Mouse (Mus musculus) thymus, postnatal 10 days (tissue): Measurements from ENCODE around the gene Zfp687.

Experiments
- DNase-seq, 2 experiments: peaks; one replicate each; pipeline ENCODE4 v3.0.0; 2021; ENCODE audit warnings: low spot score in 2 of 2

The Zfp687 gene

DNA sequence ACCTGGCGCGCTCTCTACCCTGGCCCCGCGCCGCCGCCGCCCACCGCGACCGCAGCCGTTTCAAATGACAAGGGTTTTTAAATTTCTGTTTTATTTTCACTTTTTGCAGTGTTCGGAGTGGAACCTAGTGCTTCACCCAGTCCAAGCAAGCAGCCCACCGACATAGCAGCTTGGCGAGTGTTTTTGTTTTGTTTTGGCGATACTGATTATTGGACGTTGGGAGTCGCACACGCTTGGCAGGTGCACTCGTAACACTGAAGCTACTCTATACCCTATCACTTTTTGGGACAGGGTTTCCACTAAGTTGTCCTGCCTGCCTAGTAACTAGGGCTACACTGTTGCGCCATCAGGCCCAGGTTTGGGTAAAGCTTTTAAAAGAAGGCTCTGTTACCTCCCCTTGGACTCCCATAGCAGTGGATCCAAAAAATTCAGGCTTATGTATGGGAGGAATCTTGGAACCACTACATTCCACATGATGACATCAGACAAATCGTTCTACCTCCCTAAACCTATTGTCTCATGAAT, 1.3 kb upstream of the Zfp687 start:
- DNase-seq = no peak

GRCm38 (mm10) chr3:95015891-95016531, 763 bp upstream of the Zfp687 start:
- peak; percentile 86 to 90 for DNase-seq

DNA sequence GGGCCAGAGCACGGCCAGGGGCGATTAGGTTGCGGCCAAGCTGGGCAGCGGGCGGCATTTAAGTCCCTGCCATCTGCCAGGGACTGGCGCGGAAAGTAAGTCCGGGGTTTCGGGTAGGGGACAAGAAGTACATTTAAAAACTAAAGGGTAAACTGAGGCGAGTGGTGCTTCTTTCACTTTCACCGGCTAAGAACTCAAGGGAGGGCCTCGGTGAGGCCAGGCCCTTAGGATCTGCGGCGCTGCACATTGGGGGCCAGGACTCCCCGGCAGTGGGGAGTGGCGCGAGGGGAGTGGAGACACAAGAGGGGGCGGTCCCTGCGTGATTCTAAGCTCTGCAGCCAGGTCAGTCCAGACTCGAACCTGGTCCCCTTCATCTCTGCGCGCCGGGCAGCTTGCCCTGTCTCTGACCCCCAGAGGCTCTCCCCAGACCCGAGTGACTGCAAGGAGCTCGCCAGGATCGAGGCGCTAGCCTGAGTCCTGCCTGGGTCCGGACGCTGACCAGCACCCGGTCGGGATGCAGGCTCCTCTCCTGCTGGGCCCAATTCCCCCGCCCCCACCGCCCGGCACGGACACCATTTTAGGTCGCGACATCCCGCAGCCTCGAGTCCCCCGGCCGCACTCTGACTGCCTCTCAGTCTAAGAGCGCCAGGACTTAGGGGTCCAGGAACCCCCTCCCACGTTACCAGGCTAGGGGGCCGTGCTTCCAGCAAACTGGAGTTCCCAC, 658 bp downstream of the Zfp687 start:
- DNase-seq = peak in 1 of 2 experiments; percentile 42

DNA sequence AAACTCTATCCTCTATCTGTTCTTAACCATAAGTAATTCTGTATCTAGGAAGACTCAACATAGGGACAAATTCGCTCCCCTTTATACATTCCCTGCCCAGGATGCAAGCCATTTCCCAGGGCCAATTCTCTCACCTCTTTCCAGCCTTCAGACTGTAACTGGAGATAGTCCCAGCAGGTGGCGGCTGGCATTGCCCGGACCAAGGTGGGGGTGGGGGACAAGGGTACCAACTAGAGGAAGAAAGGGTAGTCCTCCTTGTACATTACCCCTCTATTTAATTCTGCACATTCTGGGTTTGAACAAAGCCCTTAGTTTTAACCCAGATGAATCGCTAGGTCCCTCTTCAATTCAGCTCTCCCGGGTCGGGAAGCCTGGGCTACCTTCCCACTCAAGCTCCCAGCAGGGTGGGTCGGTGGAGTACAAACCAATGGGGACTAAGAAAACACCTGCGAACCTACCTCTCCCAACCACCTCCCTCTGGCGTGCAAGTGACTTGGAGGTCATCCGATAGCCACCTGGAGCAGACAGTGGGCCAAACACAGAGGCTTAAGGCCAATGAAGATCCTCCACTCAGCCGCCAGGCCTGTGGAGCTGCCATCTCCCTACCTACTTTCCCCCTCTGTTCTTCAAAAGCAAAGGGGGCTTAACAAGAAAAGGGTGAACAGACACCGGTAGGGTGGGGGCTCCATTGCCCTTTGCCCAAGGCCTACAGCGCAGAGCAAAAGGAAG, 1.4 kb downstream of the Zfp687 start:
- no peak for DNase-seq

DNA sequence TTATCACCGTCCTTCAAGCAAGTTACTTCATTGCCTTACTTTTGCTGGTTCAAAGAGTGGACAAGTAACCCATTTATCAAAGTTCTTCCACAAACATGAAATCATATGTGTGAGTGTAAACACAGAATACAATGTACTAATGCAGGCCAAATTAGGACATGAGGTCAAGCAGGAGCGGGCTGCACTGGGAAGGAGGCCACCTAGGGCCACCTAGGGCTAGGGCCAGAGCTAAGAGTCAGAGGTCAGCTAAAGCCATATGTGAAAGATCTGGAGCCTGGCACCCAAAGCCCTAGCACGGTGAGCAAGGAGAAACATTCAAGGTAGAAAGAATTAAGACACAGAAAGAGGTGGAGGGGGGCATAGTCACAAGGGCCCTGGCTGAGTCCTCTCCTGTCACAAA, 2.3 kb downstream of the Zfp687 start:
- no peak for DNase-seq

GRCm38 (mm10) chr3:95010396-95010795, 4.9 kb downstream of the Zfp687 start:
- DNase-seq = no peak

DNA sequence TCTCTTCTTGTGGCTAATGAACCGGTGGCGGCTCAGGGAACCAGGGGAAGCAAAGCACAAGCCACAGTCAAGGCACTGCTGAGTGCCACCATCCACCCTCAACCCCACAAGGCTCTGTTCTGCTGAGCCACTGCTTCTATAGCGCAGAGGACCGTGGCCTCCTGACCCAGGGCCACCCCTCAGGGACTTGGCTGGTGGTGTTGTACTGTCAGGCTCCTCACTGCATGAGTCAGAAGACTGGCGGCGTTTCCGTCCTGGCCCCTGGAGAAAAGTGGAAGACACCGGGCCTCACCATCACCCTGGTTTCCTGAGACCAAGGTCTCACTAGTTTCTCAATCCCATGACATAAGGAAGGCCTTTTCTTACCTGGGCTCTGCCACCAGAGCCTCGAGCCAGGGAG, 7.5 kb downstream of the Zfp687 start:
- no peak for DNase-seq

- no peak for DNase-seq
These were observed 9.6 kb downstream of the Zfp687 start for GRCm38 (mm10) chr3:95005651-95006050.

DNA sequence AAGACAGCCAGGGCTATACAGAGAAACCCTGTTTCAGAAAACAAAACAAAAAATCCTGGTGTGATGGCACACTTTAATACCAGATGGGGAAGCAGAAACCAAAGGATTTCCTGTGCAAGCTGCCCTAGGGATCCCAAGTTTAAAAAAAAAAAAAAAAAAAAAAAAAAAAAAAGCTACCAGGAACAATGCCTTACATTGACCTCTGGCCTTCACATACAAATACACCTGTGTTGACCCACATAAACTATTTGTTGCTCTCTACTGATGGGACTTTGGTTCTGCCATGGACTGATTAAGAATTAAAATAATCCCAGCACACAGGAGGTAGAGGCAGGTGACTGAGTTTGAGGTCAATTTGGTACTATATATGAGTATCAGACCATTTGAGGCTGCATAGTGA, 12.0 kb downstream of the Zfp687 start:
- DNase-seq = no peak

DNA sequence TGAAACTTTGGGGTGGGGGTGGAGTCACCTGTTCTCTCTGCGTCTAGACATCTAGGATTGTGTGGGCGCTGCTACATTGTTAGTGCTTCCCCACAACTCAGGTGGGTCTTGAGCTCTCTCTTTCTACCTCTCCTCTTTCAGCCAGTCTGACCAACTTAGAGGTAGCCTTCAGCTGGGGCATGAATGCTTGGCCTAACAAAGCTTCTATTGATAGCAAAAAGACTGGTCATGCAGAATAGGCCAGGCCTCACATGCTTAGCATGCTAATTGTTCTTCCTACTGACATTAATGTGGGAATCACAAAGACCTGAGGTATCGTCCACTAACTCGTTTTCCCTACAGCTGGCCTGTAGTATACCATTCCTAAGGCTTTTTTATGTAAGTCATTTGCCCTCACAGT, 12.7 kb downstream of the Zfp687 start:
- DNase-seq = no peak

DNA sequence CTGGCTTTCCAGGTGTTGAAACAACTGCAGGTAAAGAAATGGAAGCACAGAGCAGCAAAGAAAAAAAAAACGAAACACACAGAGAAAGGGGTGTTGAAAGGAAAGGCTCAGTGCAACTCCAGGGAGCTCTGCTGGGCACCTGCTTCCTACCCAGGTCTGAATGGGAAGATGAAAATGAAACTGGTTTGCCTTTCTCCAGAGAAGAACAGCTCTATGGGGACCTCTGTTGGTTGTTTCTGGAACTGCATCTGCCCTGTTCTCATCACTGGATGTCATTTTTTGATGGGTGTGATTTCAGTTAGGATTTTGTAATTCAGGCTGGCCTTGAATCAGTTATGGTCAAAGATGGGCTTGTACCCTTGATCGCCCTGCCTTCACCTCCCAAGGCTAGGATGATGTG, 18.3 kb downstream of the Zfp687 start:
- peak; percentile 70 to 91 for DNase-seq

DNA sequence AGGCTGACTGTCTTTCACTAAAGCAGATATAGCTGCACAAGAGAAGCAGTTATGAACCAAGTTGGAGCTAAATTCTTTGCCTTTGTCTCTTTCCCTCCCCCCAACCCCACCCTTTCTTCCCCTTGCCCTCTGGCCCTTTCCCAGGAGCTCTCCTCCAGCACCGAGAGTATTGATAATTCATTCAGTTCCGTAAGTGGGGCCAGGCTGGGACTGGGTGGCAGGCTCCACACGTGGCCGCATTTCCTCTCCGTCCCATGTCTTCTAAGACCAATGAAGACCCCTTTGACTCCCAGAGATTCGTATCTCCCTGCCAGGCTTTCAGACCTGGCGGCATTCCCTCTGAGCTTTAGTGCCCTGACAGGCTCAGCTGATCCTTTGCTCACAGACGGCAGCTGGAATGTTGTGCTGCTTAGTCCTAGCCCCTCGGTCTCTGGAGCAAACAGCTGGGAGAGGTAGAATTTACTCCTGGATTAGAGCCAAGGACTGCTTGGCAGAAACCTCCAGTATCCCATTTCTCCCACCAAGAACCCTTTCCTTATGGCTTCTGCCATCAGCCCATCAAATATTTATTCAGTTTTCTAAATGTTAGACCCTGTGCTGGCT, 26.0 kb downstream of the Zfp687 start:
- no peak for DNase-seq

DNA sequence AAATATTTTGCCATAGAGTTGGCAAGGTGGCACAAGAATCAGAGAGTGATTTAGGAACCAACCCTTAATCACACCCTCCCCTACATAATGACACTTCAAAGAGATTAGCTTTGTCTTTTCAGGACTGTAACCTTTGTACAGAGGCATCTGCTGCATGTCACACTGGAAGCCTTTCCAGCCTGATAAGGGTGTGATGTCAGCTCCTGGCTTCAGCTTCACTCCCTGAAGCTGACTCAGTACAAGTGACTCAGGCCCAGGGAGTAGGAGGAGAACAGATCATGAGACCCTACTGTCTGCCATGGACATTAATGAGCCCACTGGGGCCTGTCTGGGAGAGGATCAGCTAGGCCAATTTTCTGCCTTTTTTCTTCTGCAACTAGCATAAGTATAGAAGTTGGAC, 27.7 kb downstream of the Zfp687 start:
- no peak for DNase-seq

DNA sequence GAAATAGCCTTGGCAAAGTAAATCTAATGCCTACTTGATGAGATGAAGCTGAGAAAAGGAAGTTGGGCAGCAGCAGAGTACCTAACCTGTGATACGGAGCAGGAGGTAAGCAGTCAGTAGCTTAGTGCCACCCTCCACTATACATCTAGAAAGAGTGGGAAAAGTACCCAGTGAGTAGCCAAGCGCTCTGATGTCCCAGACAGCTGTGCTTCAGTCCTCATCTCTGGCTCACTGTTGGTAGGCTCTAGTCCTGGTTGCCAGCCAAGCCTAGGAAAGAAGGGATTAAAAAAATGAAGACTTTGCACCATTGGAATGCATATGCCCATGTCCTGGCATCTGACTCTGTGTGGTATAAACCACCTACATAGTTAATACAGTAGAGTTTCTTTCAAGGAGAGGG, 29.7 kb downstream of the Zfp687 start:
- no peak for DNase-seq

DNA sequence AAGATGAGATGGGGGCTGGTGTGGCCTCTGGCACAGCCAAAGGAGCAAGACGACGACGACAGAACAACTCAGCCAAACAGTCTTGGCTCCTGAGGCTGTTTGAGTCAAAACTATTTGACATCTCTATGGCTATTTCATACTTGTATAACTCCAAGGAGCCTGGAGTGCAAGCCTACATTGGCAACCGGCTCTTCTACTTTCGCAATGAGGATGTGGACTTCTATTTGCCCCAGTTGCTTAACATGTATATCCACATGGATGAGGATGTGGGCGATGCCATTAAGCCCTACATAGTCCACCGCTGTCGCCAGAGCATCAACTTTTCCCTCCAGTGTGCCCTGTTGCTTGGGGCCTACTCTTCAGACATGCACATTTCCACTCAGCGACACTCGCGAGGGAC, 30.9 kb downstream of the Zfp687 start:
- no peak for DNase-seq

- peak; percentile 75 to 86 for DNase-seq
These were observed 40.5 kb downstream of the Zfp687 start, which contains the start of gene Pi4kb for GRCm38 (mm10) chr3:94974528-94975422. Gene Pi4kb, plus strand, starts transcription at chr3:94974731.

DNA sequence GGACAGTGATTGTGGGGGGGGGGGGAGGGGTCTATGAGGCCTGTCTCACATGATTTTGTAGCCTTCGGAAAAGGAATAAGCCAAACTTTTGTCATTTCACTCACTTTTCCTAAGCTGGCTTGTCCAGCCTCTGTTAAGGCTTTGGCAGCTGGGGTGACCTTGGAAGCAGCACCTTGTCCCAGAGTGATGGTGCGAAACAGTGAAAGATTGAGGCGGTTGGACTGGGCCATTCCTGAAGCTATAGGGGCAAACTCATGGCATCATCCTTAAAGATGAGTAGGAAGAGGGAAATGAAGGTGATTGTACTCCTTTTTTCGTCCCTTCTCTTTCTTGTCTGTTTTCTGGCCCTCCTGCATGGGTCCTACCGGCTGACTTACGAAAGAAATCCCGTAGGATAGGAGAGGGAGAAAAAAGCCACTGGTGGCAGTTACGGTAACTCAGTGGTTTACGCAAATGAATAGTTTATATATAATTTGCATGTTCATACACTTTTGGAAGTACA, 41.2 kb downstream of the Zfp687 start:
- no peak for DNase-seq

GRCm38 (mm10) chr3:94973620-94974019, 41.6 kb downstream of the Zfp687 start:
- no peak for DNase-seq

DNA sequence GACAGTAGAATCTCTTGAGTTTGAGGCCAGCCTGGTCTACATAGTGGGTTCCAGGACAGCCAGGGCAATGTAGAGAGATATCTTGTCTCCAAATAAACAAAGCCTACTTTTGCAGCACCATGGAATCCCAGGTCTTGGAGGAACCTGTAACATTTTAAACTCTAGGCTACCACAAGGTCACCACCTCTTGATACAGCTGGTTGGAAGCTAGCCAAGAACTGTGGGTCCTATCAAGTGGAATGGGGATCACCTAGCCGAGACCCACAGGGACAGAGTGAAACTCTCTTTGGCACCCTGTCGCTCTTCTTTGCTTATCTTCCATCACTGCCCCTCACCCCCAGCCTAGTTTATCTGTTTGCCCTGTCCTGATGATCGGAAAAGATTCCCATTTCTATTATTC, 42.7 kb downstream of the Zfp687 start:
- DNase-seq = no peak

- DNase-seq = no peak
These were observed 49.4 kb downstream of the Zfp687 start for GRCm38 (mm10) chr3:94965878-94966277.

GRCm38 (mm10) chr3:94964989-94965388, 50.3 kb downstream of the Zfp687 start:
- no peak for DNase-seq
